Mouse (Mus musculus) heart, adult 2 months (tissue): ENCODE measurements at regions not wholly inside any gene's neighbourhood (a gene's known extent, or its start where the extent isn't known, plus 50 kb on each side); places are given as distances from the start of the nearest gene placed in this dataset.

Source experiments
- CTCF ChIP-seq: fragments of 200-600 bp; IDR thresholded peaks from 2 replicates; pipeline ENCODE4 v1.8.1; 2022; ENCODE audit warnings: antibody characterized with exemption, mild to moderate bottlenecking, moderate library complexity
- EP300 ChIP-seq: fragments of 200-500 bp; IDR thresholded peaks from 2 replicates; pipeline ENCODE4 v1.6.1; 2011; ENCODE audit warnings: low read depth, low read length, control low read depth; ENCODE audit not compliant: insufficient read depth
- POLR2A ChIP-seq: fragments of 200-500 bp; IDR thresholded peaks from 2 replicates; pipeline ENCODE4 v1.6.1; 2011; ENCODE audit warnings: mild to moderate bottlenecking, low read depth, low read length, control low read depth; ENCODE audit not compliant: insufficient read depth

GRCm38 (mm10) chr15:5517244-5517966 lies 273.4 kb upstream of the Ptger4 start:
- TF ChIP-seq POLR2A (no peak), CTCF (no peak), EP300 (no peak)
